Mouse (Mus musculus) macrophage (primary cell): ENCODE measurements at regions not wholly inside any gene's neighbourhood (a gene's known extent, or its start where the extent isn't known, plus 50 kb on each side); places are given as distances from the start of the nearest gene placed in this dataset.

Experiments used
- H3K27ac ChIP-seq: fragments of 350-480 bp; formaldehyde crosslinking; 2 replicates; pipeline ENCODE4 v1.9.0; 2021
- H3K36me3 ChIP-seq: fragments of 350-480 bp; formaldehyde crosslinking; 2 replicates; pipeline ENCODE4 v1.9.0; 2021; ENCODE audit errors: inconsistent target
- H3K4me3 ChIP-seq: fragments of 350-480 bp; formaldehyde crosslinking; 2 replicates; pipeline ENCODE4 v1.9.0; 2021; ENCODE audit errors: inconsistent target
- H3K79me2 ChIP-seq: fragments of 350-480 bp; formaldehyde crosslinking; 2 replicates; pipeline ENCODE4 v1.9.0; 2021; ENCODE audit errors: inconsistent target
- WGBS: methylation state at CpG from one replicate; pipeline ENCODE4 v1.1.7; 2026; ENCODE audit warnings: inconsistent platforms; ENCODE audit not compliant: missing documents; 5-methylcytosine and 5-hydroxymethylcytosine counted together

DNA sequence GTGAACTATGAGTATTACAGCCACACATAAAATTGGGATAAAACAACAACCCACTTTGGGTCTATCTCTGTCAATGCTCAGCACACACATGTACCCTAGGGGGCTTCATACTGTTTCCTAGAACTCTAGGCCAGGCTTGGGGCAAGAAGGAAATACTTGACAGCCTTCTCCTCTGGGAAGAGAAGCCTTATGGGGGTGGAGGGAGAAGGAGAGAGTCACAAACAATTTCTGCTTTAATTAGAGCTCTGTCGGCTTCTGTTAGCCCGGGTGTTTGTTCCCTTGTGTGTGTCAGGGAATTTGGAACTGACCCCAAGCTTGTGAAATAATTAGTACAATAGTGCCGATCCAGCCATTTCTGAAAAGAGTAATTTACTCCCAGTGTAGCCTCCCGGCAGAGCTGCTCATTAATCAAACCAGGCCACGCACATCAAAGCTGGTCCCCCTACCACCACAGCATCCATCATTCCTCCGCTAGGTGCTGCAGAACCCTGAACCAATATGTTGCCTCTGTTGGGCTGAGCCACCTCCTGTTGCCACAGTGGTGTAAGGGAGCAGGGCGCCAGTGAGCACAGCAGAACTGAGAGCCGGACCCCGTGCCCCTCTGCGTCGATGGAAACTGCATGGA is 307.3 kb downstream of the Tmem114 start:
- Histone ChIP-seq H3K4me3 (no peak overlapping the region), H3K36me3 (no peaks in the 10 kb centered on the region), H3K27ac (no peak overlapping the region), H3K79me2 (no peaks in the 10 kb centered on the region)
- 59% methylated on average over 10 of the region's 11 CpGs for WGBS

DNA sequence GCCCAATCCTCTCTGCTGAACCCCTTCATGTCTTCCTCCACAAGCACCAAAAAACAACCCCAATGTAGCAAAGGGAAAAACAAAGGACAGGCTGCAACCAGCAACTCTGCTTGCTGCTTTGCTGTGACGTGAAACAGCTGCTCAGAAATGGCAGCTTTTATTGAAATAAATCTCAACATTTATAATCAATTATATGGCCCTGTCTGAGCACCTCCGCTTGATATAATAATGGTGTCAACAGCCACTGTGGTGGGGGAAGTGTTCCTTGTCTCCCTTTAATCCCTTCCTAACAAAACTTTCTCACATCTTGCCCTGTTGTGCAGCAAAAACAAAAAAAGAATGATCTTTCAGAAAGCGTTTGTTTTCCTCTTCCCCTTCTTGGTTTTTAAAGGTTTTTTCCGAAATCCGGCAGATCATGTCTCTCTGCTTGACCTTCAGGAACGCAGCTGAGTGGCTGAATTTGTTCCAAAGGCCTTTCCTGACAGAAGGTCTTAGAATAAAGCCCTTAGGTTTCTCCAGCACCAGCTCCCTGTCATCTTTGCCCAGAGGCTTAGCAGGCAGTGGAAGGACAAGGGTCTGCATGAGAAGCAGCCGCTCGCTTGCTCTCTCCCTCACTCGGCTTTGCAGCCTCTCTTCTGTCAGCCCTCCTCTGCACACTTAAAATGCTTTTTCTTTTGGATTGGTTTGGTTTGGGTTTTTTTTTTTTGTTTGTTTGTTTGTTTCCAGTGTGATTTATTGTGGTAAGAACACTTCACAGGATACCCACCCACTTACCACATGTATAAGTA is 313.4 kb downstream of the Tmem114 start:
- H3K27ac ChIP-seq = no peak overlapping the region
- 74% methylated on average over 9 of the region's 9 CpGs for WGBS
- H3K36me3 ChIP-seq = no peaks in the 10 kb centered on the region
- no peaks in the 10 kb centered on the region for H3K79me2 ChIP-seq
- no peak overlapping the region for H3K4me3 ChIP-seq

DNA sequence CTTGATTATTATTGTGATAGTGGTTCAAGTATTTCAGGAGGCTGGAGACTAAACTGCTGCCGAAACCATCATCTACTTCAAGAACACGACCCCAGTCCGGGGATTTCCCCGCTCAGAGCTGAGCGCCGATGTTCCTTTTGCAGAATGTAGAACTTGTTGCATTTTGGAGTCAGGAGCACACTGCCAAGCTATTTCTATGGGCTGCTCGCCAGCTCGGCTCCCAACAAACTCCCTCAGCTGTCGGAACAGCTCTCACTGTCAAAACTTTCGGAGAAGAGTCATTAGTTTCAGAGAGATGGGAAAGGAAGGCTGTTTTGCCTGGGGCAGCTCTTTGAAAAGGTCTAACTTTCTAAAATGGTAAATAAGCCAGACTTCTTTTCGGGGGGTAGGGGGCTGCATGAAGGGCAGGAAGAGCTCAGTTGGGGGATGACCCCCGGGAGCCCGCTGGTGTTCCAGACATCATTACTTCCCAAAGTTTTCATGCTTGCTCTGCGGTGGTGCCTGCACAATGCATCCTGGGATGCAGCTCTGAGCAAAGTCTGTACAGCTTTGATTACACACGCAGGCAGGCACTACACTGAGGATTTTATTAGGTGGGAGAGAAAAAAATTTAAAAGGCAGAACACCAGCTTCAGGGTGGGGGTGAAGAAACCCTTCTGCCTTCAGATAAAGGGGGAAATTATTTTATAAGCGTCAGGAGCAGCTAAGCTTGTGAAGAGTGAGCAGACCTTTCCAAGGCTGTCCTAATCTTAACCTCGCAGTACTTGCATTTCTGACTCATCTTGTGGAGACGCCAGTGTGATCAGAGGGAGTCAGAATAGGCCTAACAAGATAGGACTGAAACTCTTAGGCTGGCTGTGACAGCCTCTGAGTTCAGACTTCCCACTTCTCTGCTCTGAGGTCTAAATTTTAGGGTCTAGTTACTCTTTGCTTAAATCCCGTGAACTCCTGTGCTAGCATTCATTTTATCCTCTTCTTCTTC is 316.5 kb downstream of the Tmem114 start:
- WGBS = 92% methylated on average over 19 of the region's 19 CpGs
- Histone ChIP-seq H3K79me2 (no peaks in the 10 kb centered on the region), H3K4me3 (no peak overlapping the region), H3K27ac (no peak overlapping the region), H3K36me3 (no peaks in the 10 kb centered on the region)

DNA sequence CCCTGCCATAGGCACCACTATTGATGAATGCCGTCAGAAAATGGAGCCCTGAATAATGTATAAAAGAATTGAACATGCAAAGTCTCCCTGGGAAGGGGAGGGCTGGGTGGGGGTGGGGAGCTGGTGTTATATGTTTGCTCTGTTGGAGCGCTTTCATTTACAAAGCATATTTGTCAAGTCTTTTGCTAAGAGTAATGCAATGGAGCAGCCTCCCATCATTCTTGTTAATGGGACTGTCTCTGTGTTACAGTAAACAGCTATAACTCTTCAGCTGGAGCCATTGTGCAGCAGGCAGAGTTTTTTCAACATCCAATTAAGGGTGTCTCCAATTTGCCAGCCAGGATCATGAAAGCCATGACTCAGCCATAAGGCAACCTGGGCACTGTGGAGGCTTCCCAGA is 345.9 kb downstream of the Tmem114 start:
- Histone ChIP-seq H3K79me2 (no peaks in the 10 kb centered on the region), H3K36me3 (no peaks in the 10 kb centered on the region), H3K27ac (no peak overlapping the region), H3K4me3 (no peak overlapping the region)
- WGBS = 85% methylated on average over 2 of the region's 2 CpGs

DNA sequence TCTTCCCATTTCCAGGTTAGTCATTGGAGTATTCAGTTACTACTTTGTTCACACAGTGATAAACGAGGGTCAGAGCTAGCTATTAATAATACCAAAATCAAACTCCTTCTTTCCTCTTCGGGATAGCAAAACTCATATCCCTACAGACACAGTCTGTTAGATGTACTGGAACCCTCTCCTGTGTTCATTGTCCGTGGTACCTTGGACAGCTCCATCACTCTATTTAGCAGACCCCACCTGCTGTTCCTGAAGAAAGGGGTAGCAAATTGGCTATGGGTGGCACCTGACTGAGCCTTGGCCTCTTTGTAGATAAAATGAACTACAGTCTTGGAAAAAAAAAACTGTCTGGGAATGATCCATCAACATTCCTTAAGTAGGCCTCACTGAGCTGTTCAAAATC is 346.5 kb downstream of the Tmem114 start:
- no peak overlapping the region for H3K27ac ChIP-seq
- H3K79me2 ChIP-seq = no peaks in the 10 kb centered on the region
- no peak overlapping the region for H3K4me3 ChIP-seq
- 72% methylated on average over 3 of the region's 3 CpGs for WGBS
- no peaks in the 10 kb centered on the region for H3K36me3 ChIP-seq

DNA sequence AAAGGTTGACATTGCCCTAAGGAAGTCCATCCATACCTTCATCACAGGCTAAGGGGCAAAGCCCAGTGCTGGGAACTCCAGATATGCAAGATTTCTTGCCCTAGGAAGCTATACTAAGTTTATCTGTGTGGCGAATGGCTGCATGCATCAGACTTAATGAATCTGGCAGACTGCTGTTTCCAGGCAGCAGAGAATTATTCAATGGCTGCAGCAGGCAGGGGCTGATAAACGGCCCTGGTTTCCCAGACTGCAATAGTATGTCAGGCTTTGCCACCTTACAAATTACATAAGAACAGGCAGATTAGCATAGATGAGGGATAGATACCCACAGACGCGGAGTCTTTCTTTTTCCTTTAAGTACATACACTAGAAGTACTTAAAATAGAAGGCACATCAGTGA is 350.2 kb downstream of the Tmem114 start:
- no peaks in the 10 kb centered on the region for H3K79me2 ChIP-seq
- H3K4me3 ChIP-seq = no peak overlapping the region
- H3K27ac ChIP-seq = no peak overlapping the region
- H3K36me3 ChIP-seq = no peaks in the 10 kb centered on the region
- 76% methylated on average over 4 of the region's 4 CpGs for WGBS

DNA sequence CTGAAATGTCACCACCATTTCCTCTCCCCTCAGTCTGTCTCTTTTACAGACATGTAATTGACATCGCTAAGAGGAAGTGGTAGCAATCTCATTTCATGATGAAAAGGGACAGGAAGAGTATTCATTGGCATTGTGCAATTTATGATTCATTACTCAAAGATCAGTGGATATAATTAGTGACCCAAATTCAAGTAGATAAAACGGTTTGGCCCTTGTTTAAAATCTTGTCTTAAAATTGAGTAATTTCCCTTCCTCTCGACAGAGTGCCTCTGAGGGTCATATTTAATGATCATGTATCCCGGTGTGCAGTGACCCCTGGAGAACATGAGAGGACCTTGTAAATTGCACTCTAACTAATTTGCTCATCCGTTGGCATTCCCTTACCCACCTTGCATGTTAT is 371.0 kb downstream of the Tmem114 start:
- Histone ChIP-seq H3K4me3 (no peak overlapping the region), H3K36me3 (no peaks in the 10 kb centered on the region), H3K27ac (no peak overlapping the region), H3K79me2 (no peaks in the 10 kb centered on the region)
- WGBS = 70% methylated on average over 5 of the region's 5 CpGs

DNA sequence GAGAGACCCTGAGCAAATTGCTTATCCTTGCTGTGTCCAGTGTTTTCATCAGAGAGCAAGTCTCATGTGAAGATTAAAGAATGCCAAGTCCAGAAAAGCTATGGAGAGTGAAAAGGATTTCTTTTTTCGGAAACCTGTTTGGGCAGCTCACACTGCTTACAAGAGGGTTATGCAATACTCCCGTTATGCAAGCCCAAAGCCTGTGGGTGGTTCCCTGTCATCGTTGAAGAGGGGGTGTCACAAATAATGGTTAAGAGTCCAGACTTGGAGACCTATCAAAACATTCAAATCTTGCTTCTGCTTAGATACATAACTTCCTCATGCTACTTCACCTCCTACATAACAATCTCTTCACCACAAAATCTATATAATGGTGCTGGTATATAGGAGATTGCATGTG is 416.0 kb downstream of the Tmem114 start:
- no peak overlapping the region for H3K27ac ChIP-seq
- WGBS = 53% methylated on average over 3 of the region's 3 CpGs
- H3K79me2 ChIP-seq = no peaks in the 10 kb centered on the region
- no peaks in the 10 kb centered on the region for H3K36me3 ChIP-seq
- no peak overlapping the region for H3K4me3 ChIP-seq

DNA sequence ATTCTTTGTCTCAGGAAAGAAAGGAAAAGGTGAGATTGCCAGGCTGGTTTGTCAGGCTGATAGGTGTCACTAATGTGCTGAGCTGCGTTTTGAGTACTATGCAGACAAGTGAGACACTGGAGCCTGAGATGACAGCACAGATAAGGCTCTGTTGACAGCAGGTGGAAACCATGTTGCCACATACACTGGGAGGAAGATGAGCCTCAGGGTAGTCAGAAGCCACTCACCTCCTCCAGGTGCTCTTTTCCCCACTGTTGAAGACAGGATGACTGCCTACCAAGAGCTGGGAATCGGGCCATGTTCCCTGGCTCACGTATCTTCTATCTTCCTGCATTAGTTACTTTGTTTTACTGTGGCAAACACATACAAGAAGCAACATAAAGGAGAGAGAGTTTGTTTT is 418.3 kb downstream of the Tmem114 start:
- Histone ChIP-seq H3K36me3 (no peaks in the 10 kb centered on the region), H3K79me2 (no peaks in the 10 kb centered on the region), H3K4me3 (no peak overlapping the region), H3K27ac (no peak overlapping the region)
- 56% methylated on average over 3 of the region's 3 CpGs for WGBS

DNA sequence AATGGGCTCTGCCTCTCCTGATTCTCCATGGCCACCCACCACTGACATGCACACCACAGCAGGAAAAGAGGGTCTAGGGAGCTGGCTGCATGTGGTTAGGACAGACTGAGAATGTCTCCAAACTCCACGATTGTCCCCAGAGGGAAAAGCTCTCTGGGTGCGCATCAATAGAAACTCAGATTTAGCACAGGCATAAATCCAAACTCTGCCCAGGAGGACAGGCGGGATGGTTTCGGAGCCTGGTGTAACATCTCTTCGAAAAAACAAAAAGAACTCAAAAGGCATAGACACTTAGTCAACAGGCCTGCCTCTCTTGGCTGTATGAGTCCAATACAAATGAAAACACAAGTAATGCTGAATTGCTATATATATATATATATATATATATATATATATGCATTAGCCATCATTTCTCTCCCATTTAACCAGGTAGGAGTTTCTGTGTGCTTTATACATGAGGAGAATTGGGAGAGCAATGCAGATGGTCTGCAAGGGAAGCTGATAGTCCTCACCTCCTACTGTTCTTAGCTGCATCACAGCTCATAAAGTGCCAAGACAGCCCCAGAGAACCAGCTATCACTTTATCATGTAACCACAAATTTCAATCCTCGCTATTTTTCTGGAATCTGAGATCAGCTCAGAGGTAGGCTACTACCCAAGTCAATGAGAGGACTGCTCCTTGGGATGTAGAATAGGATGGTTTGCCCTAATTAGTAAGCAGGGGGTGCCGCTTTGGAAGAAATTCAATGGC is 422.4 kb downstream of the Tmem114 start:
- H3K36me3 ChIP-seq = no peaks in the 10 kb centered on the region
- no peak overlapping the region for H3K4me3 ChIP-seq
- H3K27ac ChIP-seq = no peak overlapping the region
- WGBS = 89% methylated on average over 7 of the region's 7 CpGs
- H3K79me2 ChIP-seq = no peaks in the 10 kb centered on the region

DNA sequence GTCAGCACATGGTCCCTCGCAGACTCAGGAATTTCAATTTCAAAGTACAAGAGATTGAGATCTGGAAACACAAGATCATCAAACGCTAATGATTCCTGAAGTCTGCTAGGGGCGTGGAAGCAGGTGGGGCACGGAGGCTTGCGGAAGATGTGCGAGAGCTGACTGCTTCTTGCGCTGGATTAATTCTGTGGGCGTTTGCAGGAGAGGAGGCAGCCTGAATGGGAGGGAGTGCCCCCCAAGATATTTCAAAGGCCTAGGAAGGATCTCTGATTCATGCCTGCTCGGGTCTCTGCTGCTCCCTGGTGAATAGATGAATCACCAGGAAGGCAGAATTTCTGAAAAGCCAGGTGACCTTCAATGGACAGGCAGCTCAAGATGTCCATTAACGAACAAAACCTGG is 442.1 kb downstream of the Tmem114 start:
- H3K4me3 ChIP-seq = no peak overlapping the region
- H3K79me2 ChIP-seq = no peaks in the 10 kb centered on the region
- no peaks in the 10 kb centered on the region for H3K36me3 ChIP-seq
- no peak overlapping the region for H3K27ac ChIP-seq
- WGBS = 75% methylated on average over 10 of the region's 10 CpGs

DNA sequence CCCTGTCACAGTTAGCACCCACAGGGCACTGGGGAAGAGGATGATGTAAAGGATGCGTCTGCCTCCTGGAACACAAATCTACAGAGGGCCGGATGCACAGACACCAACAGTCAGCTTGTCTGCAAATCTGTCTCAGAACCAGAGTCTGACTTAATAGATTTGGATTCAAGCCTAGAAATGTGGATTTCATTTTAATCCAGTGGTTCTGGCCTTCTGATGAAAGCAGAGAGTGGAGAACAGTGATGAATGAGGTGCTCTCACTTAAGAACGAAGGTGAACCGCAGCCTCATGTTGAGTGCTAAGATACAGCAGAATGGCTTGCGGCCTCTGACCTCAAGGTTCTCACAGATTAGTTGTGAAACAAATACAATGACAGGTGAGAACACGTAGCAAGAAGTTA is 446.5 kb downstream of the Tmem114 start:
- Histone ChIP-seq H3K79me2 (no peaks in the 10 kb centered on the region), H3K36me3 (no peaks in the 10 kb centered on the region), H3K27ac (no peak overlapping the region), H3K4me3 (no peak overlapping the region)
- 86% methylated on average over 6 of the region's 6 CpGs for WGBS

DNA sequence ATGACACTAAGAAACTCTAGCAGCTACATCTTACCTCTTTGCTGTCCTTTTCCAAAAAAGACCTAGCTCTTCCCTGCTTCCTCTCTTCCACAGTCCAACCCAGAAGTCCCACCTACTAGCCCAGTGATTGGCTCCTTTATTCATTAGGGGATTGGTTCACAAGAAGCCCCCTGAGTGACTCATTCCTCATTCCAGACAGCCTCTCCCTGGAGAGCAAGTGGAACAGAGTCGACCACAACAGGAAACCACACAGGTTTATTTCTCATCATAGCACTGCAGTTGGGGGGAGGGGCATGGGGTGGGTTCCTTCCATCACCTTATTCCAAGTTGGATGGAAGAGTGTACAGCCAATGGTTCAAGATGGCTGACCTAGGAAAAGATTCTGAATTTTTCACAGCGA is 473.3 kb downstream of the Tmem114 start:
- no peak overlapping the region for H3K4me3 ChIP-seq
- H3K27ac ChIP-seq = no peak overlapping the region
- H3K36me3 ChIP-seq = no peaks in the 10 kb centered on the region
- H3K79me2 ChIP-seq = no peaks in the 10 kb centered on the region
- WGBS = 50% methylated on average over 2 of the region's 2 CpGs

DNA sequence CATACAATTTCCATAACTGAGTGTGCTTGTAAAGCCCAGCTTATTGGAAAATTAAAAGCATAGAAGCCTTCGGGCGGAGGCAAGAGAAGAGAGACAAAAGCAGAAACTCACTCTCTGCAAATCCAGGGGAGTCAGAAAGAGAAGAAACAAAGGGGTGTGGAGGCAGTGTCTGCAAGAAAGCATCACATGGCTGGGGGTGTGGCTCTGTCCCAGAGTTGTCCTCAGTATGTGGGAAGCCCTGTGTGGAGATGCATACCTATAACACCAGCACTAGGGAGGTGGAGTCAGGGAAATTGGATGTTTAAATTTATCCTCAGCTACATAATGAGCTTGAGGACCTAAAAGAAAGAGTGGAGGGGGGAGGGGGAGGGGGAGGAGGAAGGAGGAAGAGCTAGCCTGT is 482.6 kb downstream of the Tmem114 start:
- Histone ChIP-seq H3K27ac (no peak overlapping the region), H3K79me2 (no peaks in the 10 kb centered on the region), H3K36me3 (no peaks in the 10 kb centered on the region), H3K4me3 (no peak overlapping the region)
- WGBS = 100% methylated on average over 2 of the region's 2 CpGs
